Mouse (Mus musculus) spleen, postnatal 14 days (tissue): Measurements from ENCODE around the gene Pdzd2.
A peak's percentile ranks its signal among the peaks of the same experiment; 100 is the strongest.

Experiments used
- DNase-seq, 2 experiments: peaks; one replicate each; pipeline ENCODE4 v3.0.0; 2021 to 2022; ENCODE audit warnings: low spot score in 2 of 2

The Pdzd2 gene

DNA sequence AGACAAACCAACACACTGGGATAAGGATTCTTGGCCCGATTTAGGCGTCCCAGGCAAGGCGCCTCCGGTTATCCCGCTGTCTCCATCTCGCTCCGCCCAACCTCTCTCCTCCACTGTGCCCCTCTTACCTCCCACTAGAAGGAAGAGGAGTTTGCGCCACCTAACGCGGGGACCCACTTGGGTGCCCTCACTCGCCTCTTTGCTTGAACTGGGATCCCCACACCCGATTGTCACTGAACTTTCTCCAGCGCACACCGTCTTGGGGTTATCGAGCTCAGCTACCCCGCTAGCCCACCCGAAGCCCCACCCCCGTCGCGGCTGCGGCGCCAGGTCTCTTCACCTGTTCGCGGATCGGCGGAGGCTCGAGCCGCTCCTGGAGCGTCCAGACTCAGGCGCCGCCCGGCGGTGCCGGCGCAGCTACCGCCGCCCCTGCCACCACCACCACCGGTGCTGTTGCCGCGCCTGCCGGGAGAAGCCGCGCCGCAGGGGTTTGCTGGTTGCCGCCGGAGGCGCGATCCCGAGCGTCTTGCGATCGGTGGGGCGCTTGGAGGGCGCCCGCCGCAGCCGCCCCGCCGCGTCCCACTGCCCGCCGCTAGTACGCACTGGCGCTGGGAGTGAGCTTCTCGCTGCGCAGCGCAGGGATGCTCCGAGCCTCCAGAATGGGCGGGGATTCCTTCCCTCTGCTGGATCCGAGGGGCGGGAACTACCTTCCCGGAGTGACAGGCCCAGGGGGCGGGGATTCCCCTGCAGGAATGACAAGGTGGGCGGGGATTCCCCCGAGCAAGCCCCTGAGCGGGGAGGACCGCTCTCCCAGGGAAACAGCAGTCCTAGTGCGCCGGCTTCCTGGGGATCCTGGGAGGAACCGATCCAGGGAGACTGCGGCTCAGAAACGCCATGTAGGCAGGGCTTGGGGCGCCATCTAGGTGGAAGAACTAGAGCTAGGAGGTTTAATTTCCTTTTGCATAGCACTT, at the start of gene Pdzd2:
TSS of gene Pdzd2 (minus strand) at position 648 of the 971 bp plus-strand sequence.
- DNase-seq = peak; percentile 3 to 9

DNA sequence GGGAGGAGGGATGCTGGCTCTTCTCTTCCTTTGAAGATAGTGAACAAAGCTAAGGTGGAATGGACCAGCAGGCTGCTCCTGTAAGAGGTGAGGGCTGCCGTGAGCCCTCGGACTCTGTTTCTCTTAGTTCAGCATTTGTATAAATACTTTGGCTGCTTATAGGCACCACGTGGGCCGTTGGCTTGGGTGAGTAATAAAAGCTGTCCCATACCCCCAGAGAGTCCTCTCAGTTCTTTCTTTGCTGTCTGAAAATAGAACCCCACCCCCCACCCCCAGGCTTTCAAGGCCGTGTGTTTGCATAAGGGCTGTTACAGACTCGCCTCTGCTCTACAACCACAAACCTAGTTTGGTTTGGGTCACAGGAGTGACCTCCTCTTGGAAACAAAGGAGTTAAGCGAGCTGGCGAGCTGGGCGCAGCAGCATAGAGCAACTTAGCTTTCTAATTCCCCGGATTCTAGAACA, 49.7 kb upstream of the Pdzd2 start:
- no peak for DNase-seq

DNA sequence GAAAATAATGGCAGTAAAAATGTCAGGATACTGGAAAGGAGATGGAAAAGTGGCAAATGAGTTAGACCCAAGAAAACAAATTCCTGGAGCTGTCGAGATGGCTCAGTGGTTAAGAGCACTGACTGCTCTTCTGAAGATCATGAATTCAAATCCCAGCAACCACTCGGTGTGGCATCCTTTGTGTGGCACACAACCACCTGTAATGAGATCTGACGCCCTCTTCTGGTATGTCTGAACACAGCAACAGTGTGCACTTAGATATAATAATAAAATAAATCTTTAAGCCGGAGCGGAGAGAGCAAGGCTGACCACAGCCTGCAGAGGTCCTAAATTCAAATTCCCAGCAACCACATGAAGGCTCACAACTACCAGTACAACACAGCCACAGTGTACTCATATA, 48.8 kb upstream of the Pdzd2 start:
- DNase-seq = no peak

DNA sequence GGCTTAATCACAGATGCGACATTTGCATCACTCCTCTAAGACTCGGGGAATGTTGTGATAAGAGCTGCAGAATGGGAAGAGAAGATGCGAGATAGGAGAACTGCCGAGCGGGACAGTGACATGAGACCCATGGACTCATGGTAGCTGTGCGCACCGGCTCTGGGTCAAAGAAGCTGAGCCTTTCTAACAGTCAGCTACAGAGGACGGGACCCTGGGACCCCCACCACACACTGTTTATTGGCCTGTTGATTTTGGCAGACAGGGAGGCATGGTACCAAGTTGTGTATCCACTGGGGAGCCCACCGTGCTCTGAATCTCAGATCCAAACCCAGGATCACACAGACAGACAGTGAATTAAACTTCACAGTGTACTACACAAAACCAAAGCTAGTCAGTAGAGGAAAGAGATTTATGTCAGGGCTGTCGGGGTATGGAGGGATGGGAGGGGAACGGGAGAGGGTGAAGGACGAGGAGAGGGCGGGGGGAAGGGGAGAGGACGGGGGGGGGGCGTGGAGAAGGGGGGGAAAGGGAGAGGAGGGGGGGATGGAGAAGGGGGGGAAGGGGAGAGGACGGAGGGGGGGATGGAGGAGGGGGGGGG, 42.1 kb upstream of the Pdzd2 start:
- DNase-seq = no peak

DNA sequence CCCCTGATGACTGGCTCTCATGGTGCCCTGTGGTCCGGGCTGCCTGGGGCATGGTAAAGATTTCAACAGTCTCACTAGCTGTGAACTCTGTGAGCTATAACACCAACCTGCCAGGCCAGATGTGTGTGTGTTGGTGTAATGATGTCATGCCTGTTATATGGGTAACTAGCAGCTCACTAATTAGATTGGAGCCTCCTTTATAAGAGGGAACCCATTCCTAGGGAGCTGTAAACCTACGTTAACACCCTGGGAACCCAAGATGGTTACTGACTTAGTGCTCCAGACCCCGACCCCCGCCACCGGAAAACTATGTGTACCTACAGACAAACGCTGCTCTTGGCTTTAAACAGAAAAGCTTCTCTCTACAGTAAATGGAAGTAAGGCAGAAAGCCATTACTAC, 41.6 kb upstream of the Pdzd2 start:
- DNase-seq = no peak

DNA sequence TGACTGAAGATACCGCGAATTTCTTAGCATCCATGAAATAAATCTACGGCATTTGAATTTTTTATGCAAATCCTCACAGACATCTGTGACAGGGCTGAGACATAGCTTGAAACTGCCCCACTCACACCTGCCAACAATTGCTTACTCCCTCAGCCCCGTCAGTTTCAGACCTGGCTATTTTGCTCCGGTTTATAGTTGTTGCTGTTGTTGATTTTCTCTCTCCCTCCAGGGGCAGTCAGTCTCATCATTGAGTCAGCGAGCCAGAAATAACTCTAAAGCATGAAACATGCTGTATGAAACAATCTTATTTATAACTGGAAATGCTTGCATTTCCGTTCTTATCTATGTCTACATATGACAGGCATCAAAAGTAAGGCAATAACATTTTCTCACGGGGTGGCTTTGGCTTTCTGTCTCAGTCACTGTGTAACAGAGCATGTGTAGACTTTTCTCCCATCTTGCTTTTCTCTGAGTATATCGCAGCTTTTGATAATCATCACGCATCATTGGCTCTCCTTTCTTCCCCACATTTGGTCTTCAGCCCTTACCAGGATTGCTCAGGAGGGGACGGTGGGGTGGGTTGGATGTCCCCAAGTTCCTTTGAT, 34.5 kb upstream of the Pdzd2 start:
- no peak for DNase-seq

DNA sequence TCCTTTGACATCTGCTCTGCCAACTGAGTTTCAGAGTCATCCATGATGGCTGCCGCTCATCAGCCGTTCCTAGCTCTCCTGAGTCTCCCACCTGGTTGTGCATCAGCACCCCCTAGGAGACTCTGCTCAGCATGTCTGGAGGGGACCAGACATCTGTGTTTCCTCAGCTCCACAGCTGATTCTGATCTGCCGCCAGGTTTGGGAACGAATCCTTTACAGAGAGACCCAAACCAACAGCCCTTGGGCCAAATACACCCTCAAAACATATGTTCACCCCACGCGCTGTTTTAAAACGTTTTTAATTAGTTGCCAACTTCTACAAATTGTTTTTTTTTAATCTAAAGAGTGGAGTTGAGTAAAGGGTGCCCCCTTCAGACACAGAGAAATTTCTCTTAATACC, 31.2 kb upstream of the Pdzd2 start:
- DNase-seq = no peak

DNA sequence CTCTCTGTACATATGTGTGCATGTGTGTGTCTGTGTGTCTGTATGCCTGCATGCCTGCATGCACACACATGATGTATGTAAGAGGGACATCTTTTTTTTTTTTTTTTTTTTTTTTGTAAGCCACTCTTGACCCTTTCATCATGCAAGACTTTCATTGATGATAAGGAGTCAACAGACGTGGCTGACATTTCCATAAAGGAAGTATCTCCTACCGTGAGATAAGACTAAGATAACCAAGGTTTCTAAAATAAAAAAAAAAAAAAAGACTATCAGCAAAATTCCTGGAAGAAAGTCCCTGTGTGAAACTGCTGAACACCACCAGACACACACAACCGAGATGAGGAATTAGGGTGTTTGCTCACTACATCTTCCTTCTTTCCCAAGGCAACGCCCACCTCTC, 27.1 kb upstream of the Pdzd2 start:
- DNase-seq = no peak

DNA sequence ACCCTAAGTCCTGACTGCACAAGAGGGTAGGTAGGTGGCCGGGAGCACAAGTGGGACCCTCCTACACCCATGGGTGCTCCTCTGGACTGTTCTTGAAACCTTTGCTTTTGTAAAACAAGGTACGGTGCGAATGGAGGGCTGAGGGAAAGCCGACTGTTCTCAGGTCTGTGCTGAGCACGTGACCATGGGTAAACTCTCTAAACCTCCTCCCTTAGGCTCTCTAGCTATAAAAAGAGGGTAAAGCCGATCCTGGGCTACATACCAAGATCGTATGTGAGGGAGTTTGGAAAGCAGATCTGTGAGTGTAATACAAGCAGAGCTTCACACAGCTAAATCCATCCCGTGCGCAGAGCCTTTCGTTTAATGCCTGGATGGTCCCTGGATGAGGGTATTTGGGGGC, 23.4 kb upstream of the Pdzd2 start:
- DNase-seq = no peak

DNA sequence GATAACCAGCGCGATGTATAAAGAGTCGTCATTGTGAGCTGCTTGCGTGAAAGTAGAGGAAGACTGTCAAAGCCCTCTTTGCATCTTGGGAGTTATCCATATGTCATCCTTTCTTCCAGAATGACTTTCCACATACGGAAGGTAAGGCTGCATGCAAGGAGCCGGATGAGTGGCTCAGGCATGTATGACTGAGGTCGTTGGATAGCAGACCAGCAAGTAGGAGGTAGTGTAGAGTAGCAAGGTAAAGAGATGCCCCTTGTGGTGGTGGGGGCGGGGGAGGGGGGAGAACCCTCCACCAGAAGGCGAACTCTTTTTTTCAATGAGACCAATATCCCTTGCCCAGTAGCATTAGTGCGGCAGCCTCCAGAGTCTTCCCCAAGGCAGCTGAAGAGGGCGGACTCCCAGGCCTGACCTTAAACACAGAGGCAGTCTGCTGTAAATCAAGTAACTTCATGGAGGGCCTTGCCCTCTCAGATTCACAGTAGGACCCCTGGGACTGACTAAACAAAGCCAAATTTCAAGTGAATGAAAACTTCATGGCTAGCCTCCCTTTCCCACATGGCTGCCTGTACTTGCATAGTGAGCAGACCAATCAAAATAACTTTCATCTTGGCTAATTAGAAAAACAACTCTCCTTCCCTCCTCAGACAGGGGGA, 22.7 kb upstream of the Pdzd2 start:
- DNase-seq = no peak

DNA sequence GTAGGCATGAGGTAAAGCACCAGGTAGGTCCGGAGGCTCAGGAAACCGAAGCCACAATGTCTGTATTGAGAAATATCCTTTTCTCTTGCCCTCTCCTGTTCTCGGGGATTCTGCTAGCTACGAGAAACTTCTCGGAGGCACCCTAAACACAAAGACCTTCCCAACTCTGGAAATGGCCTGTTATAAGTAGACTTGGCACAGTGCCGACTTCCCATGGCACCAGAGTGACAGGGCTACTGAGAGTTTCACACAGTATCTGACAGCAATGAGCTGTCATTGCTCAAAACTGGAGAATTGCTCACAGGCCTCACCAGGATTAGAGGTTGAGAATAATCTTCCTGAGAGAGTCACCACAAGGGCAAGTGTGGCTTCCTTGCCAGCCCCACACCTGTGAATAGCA, 21.0 kb upstream of the Pdzd2 start:
- DNase-seq = no peak

DNA sequence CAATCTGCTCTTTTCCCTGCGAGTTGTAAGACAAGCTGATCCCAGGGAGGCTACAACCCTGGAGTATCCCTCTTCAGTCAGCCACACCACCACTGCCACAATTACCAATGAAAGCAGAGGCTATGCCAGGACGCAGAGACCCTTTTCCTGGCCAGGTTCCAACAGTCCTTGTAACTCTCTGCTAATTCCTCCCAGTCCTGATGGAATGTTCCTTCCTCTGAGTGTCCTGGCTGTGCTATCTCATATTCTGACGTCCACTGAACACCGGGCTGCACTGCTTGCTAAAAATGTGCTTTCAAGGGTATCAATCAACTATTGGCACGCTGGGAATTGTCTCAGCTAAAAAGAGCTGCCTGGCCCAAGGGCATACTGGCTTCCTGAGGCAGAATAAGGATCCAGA, 18.7 kb upstream of the Pdzd2 start:
- DNase-seq = no peak

DNA sequence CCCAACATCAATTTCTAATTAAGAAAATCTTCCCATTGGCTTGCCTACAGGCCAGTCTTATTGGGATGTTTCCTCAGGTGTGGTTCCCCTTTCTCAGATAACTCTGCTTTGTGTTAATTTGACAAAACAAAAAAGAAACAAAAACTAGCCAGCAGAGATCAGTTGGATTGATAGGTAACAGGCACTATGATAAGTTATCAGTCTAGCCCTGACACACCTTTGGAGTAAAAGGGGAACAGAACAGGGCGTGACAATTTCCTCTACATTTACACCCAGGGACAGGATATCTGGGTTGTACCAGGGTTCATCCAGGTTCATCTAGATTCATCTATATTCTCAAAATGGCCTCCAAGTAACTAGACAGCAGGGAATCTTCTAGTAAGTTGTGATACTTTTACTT, 18.0 kb upstream of the Pdzd2 start:
- DNase-seq = no peak

DNA sequence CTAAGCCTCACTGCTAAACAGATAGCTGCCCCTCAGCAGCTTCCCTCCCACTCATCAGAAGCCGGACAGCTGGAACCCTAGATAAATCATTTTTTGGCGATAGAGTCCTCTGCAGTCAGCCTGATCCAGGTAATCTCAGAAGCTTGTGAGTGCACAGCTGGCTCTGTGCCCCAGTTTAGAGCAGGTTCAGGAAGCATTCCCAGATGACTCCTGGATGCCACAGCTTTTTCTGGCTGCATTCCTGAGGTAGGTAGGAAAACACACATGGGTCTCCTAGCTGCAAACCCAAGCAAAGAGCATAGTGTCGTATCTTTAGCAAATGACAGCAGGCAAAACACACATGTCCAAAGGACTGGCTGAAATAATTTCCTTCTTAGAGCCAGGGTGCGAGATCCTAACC, 13.5 kb upstream of the Pdzd2 start:
- DNase-seq = no peak

DNA sequence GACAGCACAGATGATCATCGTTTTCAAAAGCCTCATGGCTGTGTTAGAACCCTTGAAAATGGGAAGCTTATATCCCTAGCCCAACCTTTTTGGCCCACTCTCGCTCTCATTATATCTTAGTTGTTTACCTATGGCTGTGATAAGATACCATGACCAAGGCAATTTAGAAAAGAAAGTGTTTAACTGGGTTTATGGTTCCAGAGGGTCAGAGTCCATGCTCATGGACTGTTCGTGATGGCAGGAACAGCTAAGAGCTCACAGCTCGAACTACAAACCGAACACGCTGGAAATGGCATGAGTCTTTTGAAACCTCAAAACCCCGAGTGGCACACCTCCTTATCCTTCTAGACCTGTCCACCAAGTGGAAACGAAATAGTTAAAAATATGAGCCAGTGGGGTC, 11.2 kb upstream of the Pdzd2 start:
- DNase-seq = no peak

DNA sequence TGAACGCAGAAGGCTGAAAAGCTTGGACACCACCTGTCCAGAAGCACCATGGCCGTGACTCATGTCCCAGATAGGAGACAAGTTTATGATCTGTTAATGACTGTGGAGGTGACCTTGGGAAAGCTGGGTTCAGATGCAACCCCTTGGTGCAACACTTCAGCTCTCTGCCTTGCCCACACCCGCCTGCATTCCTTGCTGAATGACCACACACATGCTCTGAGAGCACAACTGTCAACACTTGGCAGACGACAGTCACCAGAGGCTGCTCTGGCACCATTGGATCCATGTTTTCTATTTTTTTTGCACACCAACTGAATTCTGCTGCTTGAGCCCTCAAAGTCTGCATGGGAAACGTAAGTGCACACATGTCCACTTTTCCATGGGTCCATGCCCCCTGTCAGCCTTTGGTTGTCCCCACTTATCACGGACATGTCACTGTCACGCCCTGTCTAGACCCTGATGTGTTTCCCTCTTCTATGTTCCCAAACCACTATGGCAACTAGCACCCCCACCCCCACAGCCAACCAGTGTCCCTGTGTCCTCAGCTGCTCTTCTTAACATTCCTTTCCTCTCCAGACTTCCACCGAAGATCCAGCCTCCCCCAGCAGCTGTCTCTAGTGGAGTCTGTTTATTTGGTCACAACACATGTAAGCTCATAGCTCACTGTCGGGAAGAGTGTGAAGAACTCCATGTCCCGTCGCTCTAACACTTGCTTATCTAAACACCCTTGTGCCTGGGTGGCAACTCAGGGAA, 10.0 kb upstream of the Pdzd2 start:
- no peak for DNase-seq

DNA sequence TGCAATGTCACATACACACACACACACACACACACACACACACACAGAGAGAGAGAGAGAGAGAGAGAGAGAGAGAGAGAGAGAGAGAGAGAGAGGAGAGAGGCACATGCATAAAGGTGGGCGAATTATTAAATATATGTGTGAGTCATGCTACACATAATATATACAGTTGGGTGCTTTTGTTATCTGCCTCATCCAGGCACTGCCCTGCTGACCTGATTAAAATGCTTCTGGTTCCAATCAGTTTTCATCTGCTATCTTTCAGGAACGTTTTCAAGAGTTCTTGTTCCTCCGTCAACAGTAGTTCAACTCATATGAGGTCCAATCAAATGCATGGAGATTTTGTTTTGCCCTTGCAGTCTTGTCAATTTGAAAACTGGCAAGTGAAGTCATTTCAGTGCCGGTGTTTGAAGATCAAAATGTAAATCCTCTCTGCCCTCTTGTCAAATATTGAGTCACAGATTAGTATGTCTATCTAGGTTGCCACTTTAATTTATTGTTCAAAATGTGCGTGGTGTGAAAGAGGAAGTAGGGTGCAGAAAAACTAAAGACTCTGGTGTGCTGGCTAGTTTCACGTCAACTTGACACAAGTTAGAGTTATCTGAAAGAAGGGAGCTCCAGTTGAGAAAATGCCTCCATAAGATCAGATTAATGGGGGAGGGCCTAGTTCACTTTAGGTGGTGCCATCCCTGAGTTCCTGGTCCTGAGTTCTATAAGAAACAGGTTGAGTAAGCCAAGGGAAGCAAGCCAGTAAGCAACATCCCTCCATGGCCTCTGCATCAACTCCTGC, 2.6 kb upstream of the Pdzd2 start:
- no peak for DNase-seq

DNA sequence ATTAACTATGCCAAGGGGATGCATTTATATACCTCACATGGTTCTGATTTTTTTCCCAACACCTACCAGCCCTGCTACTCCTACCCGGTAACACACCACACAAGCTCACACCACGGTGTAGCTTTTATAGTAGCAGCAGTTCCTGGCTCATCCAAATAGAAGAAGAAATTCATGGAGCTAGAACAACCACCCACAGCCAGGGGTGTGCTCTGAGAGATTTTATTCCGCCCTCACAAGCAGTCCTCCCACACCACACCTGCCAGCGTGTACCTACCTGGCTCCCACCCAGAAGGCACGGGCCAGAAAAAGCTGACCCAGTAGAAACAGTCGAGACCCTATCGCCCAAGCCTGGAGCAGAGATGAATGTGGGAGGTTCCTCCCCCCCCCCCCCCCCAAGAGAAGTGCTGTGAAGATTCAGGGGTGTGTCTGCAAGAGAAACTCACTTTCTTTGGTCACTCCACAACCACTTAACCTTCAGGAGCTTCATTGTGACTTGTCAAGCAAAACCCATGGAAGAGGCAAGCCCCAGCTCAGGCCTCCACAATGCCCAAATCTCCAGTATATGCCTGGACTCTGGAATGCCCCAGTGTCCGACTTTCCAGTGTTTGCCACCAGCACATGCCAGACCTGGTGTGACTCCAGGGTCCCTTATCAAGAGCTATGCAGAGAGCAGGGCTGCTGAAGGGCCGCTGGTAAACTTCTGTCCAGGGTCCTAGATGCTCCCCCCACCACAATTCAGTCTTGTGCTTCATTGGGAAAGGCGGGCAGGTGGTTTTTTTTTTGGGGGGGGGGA, 1.2 kb downstream of the Pdzd2 start:
- DNase-seq = no peak

DNA sequence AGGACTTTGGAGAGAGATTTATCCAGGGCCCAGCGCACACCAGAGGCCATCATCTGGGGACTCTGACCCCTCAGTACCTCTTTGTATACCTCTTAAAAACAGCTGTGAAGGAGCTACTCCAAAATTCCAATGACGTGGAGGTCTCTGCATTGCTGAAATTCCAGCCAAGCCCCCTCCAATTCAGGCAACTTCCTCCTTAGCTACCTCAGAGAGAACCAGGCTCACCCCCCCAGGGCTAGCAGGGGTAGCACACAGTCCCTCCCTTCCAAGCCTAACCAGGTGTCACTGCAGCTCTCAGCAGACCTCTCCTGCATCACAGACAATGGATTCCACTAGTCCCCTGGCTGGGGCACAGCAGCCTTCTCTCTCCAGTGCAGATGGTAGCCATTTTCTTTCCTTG, 4.5 kb downstream of the Pdzd2 start:
- DNase-seq = no peak

DNA sequence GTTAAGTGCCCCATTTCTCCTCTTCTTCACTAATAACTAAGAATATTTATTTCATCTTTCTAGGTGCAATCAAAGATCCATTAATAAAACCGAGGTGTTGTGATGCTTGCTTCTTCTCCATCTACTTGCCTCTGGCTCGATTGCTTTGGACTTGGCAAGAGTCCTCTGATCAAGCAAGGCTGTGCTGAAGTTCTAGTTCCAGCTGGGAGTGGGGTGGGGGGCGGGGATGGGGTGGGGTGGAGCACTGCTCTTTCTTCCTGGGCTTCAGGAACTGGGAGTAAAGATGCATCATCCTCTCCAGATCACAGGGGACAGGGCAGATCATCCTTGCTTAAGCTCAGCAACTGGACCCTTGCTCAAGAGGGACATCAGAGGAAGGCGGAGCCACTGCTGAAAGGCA, 5.5 kb downstream of the Pdzd2 start:
- DNase-seq = no peak
